Mouse (Mus musculus) hindbrain, embryonic 16.5 days (tissue): ENCODE results near the gene Hist1h3c. TPM values are rescaled to one million over a fixed set of nuclear protein-coding genes. Genes with fewer than 3 reads are reported as not detected.
A peak's percentile ranks its signal among the peaks of the same experiment; 100 is the strongest.
"Not testable (repeated sequence)": the region's sequence is repeated elsewhere in the genome, so short reads cannot be mapped to it uniquely, and the experiment has no call there.

Experiments
- ATAC-seq: fragments of 200-750 bp; cut with Nextera tagmentation; 2 replicates; pipeline ENCODE4 v1.8.0; 2017; ENCODE audit warnings: moderate TSS enrichment, moderate library complexity
- H3K27ac ChIP-seq: fragments of 300-500 bp; sonication (generic); 2 replicates; pipeline ENCODE4 v1.5.1; 2014; ENCODE audit warnings: low read depth, mild to moderate bottlenecking, control low read depth, low read length, moderate library complexity
- H3K27me3 ChIP-seq: fragments of 300-500 bp; sonication (generic); replicated peaks from 2 replicates; pipeline ENCODE4 v1.6.1; 2014; ENCODE audit warnings: low read length; ENCODE audit not compliant: control insufficient read depth, insufficient read depth
- H3K36me3 ChIP-seq: fragments of 300-500 bp; sonication (generic); 2 replicates; pipeline ENCODE4 v1.6.1; 2014; ENCODE audit warnings: mild to moderate bottlenecking, low read length, moderate library complexity, mixed read lengths; ENCODE audit not compliant: control insufficient read depth, insufficient read depth
- H3K4me1 ChIP-seq: fragments of 300-500 bp; sonication (generic); 2 replicates; pipeline ENCODE4 v1.6.1; 2014; ENCODE audit warnings: low read depth, low read length; ENCODE audit not compliant: control insufficient read depth, insufficient read depth
- H3K4me2 ChIP-seq: fragments of 300-500 bp; sonication (generic); 2 replicates; pipeline ENCODE4 v1.6.1; 2014; ENCODE audit warnings: mild to moderate bottlenecking, low read length, control low read depth, moderate library complexity
- H3K4me3 ChIP-seq: fragments of 300-500 bp; sonication (generic); 2 replicates; pipeline ENCODE4 v1.5.1; 2014; ENCODE audit warnings: mild to moderate bottlenecking, low read length, control low read depth, moderate library complexity
- H3K9ac ChIP-seq: fragments of 300-500 bp; sonication (generic); 2 replicates; pipeline ENCODE4 v1.6.1; 2014; ENCODE audit warnings: low read depth, mild to moderate bottlenecking, control low read depth, low read length, moderate library complexity
- H3K9me3 ChIP-seq: fragments of 300-500 bp; sonication (generic); 2 replicates; pipeline ENCODE4 v1.6.1; 2014; ENCODE audit warnings: mild to moderate bottlenecking, low read length, moderate library complexity; ENCODE audit not compliant: control insufficient read depth
- WGBS: fragments of 180-500 bp; shearing (Covaris S2); extraction: QIAGEN DNeasy Blood & Tissue Kit; methylation state at CpG from one replicate; pipeline ENCODE4 v1.1.7; 2014; 5-methylcytosine and 5-hydroxymethylcytosine counted together
- polyA plus RNA-seq: library from polyadenylated mRNA; unstranded; fragments of >200 nt; fragmentation: Nextera tagmentation; extraction: Ambion mirVana; gene quantifications from 2 replicates; pipeline ENCODE4 v1.2.1, GENCODE M21; 2015

Gene Hist1h3c
- polyA plus RNA-seq, 1 experiment from 2014 or later: 0.70 TPM

GRCm38 (mm10) chr13:23759251-23759771 is 13.9 kb upstream of the Hist1h3c start:
- no peak overlapping the region for H3K27ac ChIP-seq
- H3K36me3 ChIP-seq: no peaks in the 10 kb centered on the region
- H3K4me3 ChIP-seq: no peak overlapping the region
- no peak overlapping the region for H3K4me2 ChIP-seq
- no peak overlapping the region for H3K9ac ChIP-seq
- 69% methylated on average over 3 of the region's 3 CpGs for WGBS
- peaks cover 15% of the 10 kb centered on the region for H3K4me1 ChIP-seq
- no peak for ATAC-seq
- H3K27me3 ChIP-seq: no peaks in the 10 kb centered on the region
- no peaks in the 10 kb centered on the region for H3K9me3 ChIP-seq

GRCm38 (mm10) chr13:23757921-23758320 is 12.5 kb upstream of the Hist1h3c start:
- Histone ChIP-seq H3K36me3 (no peaks in the 10 kb centered on the region), H3K4me1 (peaks cover 11% of the 10 kb centered on the region), H3K4me2 (no peak overlapping the region), H3K4me3 (no peak overlapping the region), H3K27me3 (no peaks in the 10 kb centered on the region), H3K9me3 (no peaks in the 10 kb centered on the region), H3K27ac (no peak overlapping the region), H3K9ac (no peak overlapping the region)
- 48% methylated on average over 3 of the region's 3 CpGs for WGBS
- no peak for ATAC-seq

GRCm38 (mm10) chr13:23757211-23757773 is 11.9 kb upstream of the Hist1h3c start:
- Histone ChIP-seq H3K9me3 (no peaks in the 10 kb centered on the region), H3K36me3 (no peaks in the 10 kb centered on the region), H3K27ac (peak overlapping the region; percentile 80), H3K9ac (peak overlapping the region; percentile 4), H3K4me2 (peak overlapping the region; percentile 50), H3K4me3 (peak overlapping the region; percentile 42), H3K27me3 (no peaks in the 10 kb centered on the region), H3K4me1 (peaks cover 11% of the 10 kb centered on the region)
- WGBS: 2% methylated on average over 10 of the region's 23 CpGs
- ATAC-seq: no peak; the same call in 1 of the 2 replicates

- H3K36me3 ChIP-seq: no peaks in the 10 kb centered on the region
- peak within 1 kb of the TSS; percentile 4 for H3K9ac ChIP-seq
- H3K27me3 ChIP-seq: no peaks in the 10 kb centered on the region
- peaks cover 11% of the 10 kb centered on the region for H3K4me1 ChIP-seq
- H3K27ac ChIP-seq: peak within 1 kb of the TSS; percentile 80
- H3K9me3 ChIP-seq: no peaks in the 10 kb centered on the region
- H3K4me3 ChIP-seq: peak within 1 kb of the TSS; percentile 42
- ATAC-seq: peak; percentile 83
- WGBS: 0% methylated on average over 12 of the region's 22 CpGs
- H3K4me2 ChIP-seq: peak within 1 kb of the TSS; percentile 50
These were observed 11.4 kb upstream of the Hist1h3c start, which contains the start of gene Hist1h4b for GRCm38 (mm10) chr13:23756790-23757189. Hist1h4b (plus strand) TSS chr13:23757013.

- Histone ChIP-seq H3K36me3 (no peaks in the 10 kb centered on the region), H3K4me3 (no peak overlapping the region), H3K27me3 (no peaks in the 10 kb centered on the region), H3K27ac (no peak overlapping the region), H3K9ac (no peak overlapping the region), H3K4me1 (peaks cover 7% of the 10 kb centered on the region), H3K9me3 (no peaks in the 10 kb centered on the region), H3K4me2 (no peak overlapping the region)
- no peak for ATAC-seq
These were observed 9.6 kb upstream of the Hist1h3c start for GRCm38 (mm10) chr13:23755000-23755399.

GRCm38 (mm10) chr13:23753314-23754078 is 8.1 kb upstream of the Hist1h3c start:
- Histone ChIP-seq H3K36me3 (no peaks in the 10 kb centered on the region), H3K4me3 (no peak overlapping the region), H3K27ac (no peak overlapping the region), H3K9me3 (no peaks in the 10 kb centered on the region), H3K4me2 (no peak overlapping the region; the same call in 1 of the 2 replicates), H3K27me3 (no peaks in the 10 kb centered on the region), H3K9ac (no peak overlapping the region), H3K4me1 (peaks cover 6% of the 10 kb centered on the region)
- no peak for ATAC-seq
- WGBS: 56% methylated on average over 4 of the region's 4 CpGs

GRCm38 (mm10) chr13:23752742-23753172 is 7.4 kb upstream of the Hist1h3c start:
- no peaks in the 10 kb centered on the region for H3K27me3 ChIP-seq
- ATAC-seq: no peak
- H3K9ac ChIP-seq: peak overlapping the region; percentile 38
- H3K27ac ChIP-seq: no peak overlapping the region
- H3K4me3 ChIP-seq: peak overlapping the region; percentile 23; the same call in 1 of the 2 replicates
- no peaks in the 10 kb centered on the region for H3K36me3 ChIP-seq
- H3K4me2 ChIP-seq: peak overlapping the region; percentile 48
- no peaks in the 10 kb centered on the region for H3K9me3 ChIP-seq
- 3% methylated on average over 6 of the region's 6 CpGs for WGBS
- peaks cover 6% of the 10 kb centered on the region for H3K4me1 ChIP-seq

GRCm38 (mm10) chr13:23752067-23752741 is 6.8 kb upstream of the Hist1h3c start, which contains the start of gene Hist1h3b:
Hist1h3b (plus strand) TSS chr13:23752267.
- Histone ChIP-seq H3K27ac (peak within 1 kb of the TSS; percentile 93), H3K4me3 (peak within 1 kb of the TSS; percentile 46), H3K4me2 (peak within 1 kb of the TSS; percentile 79), H3K9ac (peak within 1 kb of the TSS; percentile 60)
- under 1% methylated on average over 16 of the region's 47 CpGs for WGBS
- H3K4me1 ChIP-seq, H3K9me3 ChIP-seq, H3K36me3 ChIP-seq, H3K27me3 ChIP-seq: not testable (repeated sequence)
- peak; percentile 86 for ATAC-seq
